Mouse (Mus musculus): ENCODE results near the gene H2afz. TPM values are rescaled to one million over a fixed set of nuclear protein-coding genes. Genes with fewer than 3 reads are reported as not detected.

The H2afz gene
- total RNA-seq, 1 experiment from 2014 or later = 202 TPM

GRCm38 (mm10) chr3:137860394-137861170 lies 3.7 kb upstream of the H2afz start:
- no peak for ATAC-seq (ENCODE audit: extremely low read depth, insufficient number of reproducible peaks, low FRiP score, poor library complexity, severe bottlenecking)

GRCm38 (mm10) chr3:137861436-137861835 lies 2.9 kb upstream of the H2afz start:
- ATAC-seq (ENCODE audit: extremely low read depth, insufficient number of reproducible peaks, low FRiP score, poor library complexity, severe bottlenecking) = no peak

- ATAC-seq (ENCODE audit: extremely low read depth, insufficient number of reproducible peaks, low FRiP score, poor library complexity, severe bottlenecking) = no peak
These were observed 1.7 kb upstream of the H2afz start for GRCm38 (mm10) chr3:137862600-137862999.

GRCm38 (mm10) chr3:137863330-137864123 lies 760 bp upstream of the H2afz start:
- ATAC-seq (ENCODE audit: extremely low read depth, insufficient number of reproducible peaks, low FRiP score, poor library complexity, severe bottlenecking) = peak; percentile 1; the same call in 1 of the 2 replicates

- peak; percentile 63 for ATAC-seq (ENCODE audit: extremely low read depth, insufficient number of reproducible peaks, low FRiP score, poor library complexity, severe bottlenecking)
These were observed 998 bp downstream of the H2afz start for GRCm38 (mm10) chr3:137864988-137865982.

GRCm38 (mm10) chr3:137867133-137867436 lies 2.8 kb downstream of the H2afz start:
- ATAC-seq (ENCODE audit: extremely low read depth, insufficient number of reproducible peaks, low FRiP score, poor library complexity, severe bottlenecking) = no peak

- no peak for ATAC-seq (ENCODE audit: extremely low read depth, insufficient number of reproducible peaks, low FRiP score, poor library complexity, severe bottlenecking)
These were observed 3.3 kb downstream of the H2afz start, which contains the start of gene Dnajb14 for GRCm38 (mm10) chr3:137867437-137868093. Gene Dnajb14 (plus strand): TSS chr3:137867675.

- ATAC-seq (ENCODE audit: extremely low read depth, insufficient number of reproducible peaks, low FRiP score, poor library complexity, severe bottlenecking) = no peak
These were observed 4.0 kb downstream of the H2afz start for GRCm38 (mm10) chr3:137868094-137868913.

GRCm38 (mm10) chr3:137869395-137869794 lies 5.1 kb downstream of the H2afz start:
- ATAC-seq (ENCODE audit: extremely low read depth, insufficient number of reproducible peaks, low FRiP score, poor library complexity, severe bottlenecking) = no peak

GRCm38 (mm10) chr3:137879313-137879712 lies 15.0 kb downstream of the H2afz start:
- ATAC-seq (ENCODE audit: extremely low read depth, insufficient number of reproducible peaks, low FRiP score, poor library complexity, severe bottlenecking) = 0 out of 2 replicates have a peak, but pooled peaks have one; percentile 13

- no peak for ATAC-seq (ENCODE audit: extremely low read depth, insufficient number of reproducible peaks, low FRiP score, poor library complexity, severe bottlenecking)
These were observed 15.9 kb downstream of the H2afz start for GRCm38 (mm10) chr3:137880109-137880748.

GRCm38 (mm10) chr3:137881093-137881492 lies 16.8 kb downstream of the H2afz start:
- ATAC-seq (ENCODE audit: extremely low read depth, insufficient number of reproducible peaks, low FRiP score, poor library complexity, severe bottlenecking) = no peak

GRCm38 (mm10) chr3:137887961-137888360 lies 23.7 kb downstream of the H2afz start:
- no peak for ATAC-seq (ENCODE audit: extremely low read depth, insufficient number of reproducible peaks, low FRiP score, poor library complexity, severe bottlenecking)

GRCm38 (mm10) chr3:137891089-137891488 lies 26.8 kb downstream of the H2afz start:
- ATAC-seq (ENCODE audit: extremely low read depth, insufficient number of reproducible peaks, low FRiP score, poor library complexity, severe bottlenecking) = no peak

GRCm38 (mm10) chr3:137892118-137892517 lies 27.8 kb downstream of the H2afz start:
- no peak for ATAC-seq (ENCODE audit: extremely low read depth, insufficient number of reproducible peaks, low FRiP score, poor library complexity, severe bottlenecking)

GRCm38 (mm10) chr3:137893789-137894188 lies 29.5 kb downstream of the H2afz start:
- no peak for ATAC-seq (ENCODE audit: extremely low read depth, insufficient number of reproducible peaks, low FRiP score, poor library complexity, severe bottlenecking)

GRCm38 (mm10) chr3:137895196-137895595 lies 30.9 kb downstream of the H2afz start:
- ATAC-seq (ENCODE audit: extremely low read depth, insufficient number of reproducible peaks, low FRiP score, poor library complexity, severe bottlenecking) = peak; percentile 61; the same call in 1 of the 2 replicates
